Mouse (Mus musculus) inflammation-experienced regulatory T-cells, adult 6 months (primary cell): ENCODE measurements around the gene Chd3. TPM values are rescaled to one million over a fixed set of nuclear protein-coding genes. Genes with fewer than 3 reads are reported as not detected.
A peak's percentile ranks its signal among the peaks of the same experiment; 100 is the strongest.

Experiments used
- ATAC-seq: one replicate; pipeline ENCODE4 v1.8.0; 2017
- polyA plus RNA-seq, 3 experiments: library from polyadenylated mRNA; unstranded; fragments of 100-300 nt; shearing (Covaris generic); gene quantifications; one replicate each; pipeline ENCODE4 v1.2.1; 2017

Gene Chd3
- polyA plus RNA-seq, 3 experiments from 2014 or later: 30.0 to 68.3 (median 60.9) TPM

- ATAC-seq: no peak
Observed at GRCm38 (mm10) chr11:69388680-69389079, 19.5 kb upstream of the Chd3 start.

GRCm38 (mm10) chr11:69386758-69387157 is 17.6 kb upstream of the Chd3 start:
- ATAC-seq: no peak

GRCm38 (mm10) chr11:69384979-69385378 is 15.8 kb upstream of the Chd3 start:
- no peak for ATAC-seq

GRCm38 (mm10) chr11:69382478-69383105 is 13.4 kb upstream of the Chd3 start:
- ATAC-seq: no peak

GRCm38 (mm10) chr11:69381356-69381755 is 12.2 kb upstream of the Chd3 start:
- no peak for ATAC-seq

GRCm38 (mm10) chr11:69379600-69379999 is 10.4 kb upstream of the Chd3 start:
- ATAC-seq: no peak

GRCm38 (mm10) chr11:69377766-69378165 is 8.6 kb upstream of the Chd3 start:
- no peak for ATAC-seq

GRCm38 (mm10) chr11:69375646-69376045 is 6.4 kb upstream of the Chd3 start:
- ATAC-seq: no peak

GRCm38 (mm10) chr11:69373223-69373965 is 4.2 kb upstream of the Chd3 start:
- no peak for ATAC-seq

- ATAC-seq: peak; percentile 11
Observed at GRCm38 (mm10) chr11:69372780-69373170, 3.6 kb upstream of the Chd3 start.

- ATAC-seq: peak; percentile 23
Observed at GRCm38 (mm10) chr11:69372056-69372779, 3.0 kb upstream of the Chd3 start.

GRCm38 (mm10) chr11:69371601-69372000 is 2.4 kb upstream of the Chd3 start:
- no peak for ATAC-seq

- no peak for ATAC-seq
Observed at GRCm38 (mm10) chr11:69370817-69371215, 1.6 kb upstream of the Chd3 start.

- ATAC-seq: no peak
Observed at GRCm38 (mm10) chr11:69369990-69370816, 997 bp upstream of the Chd3 start.

GRCm38 (mm10) chr11:69368356-69369214 is 621 bp downstream of the Chd3 start:
- ATAC-seq: no peak

GRCm38 (mm10) chr11:69367616-69368355 is 1.4 kb downstream of the Chd3 start:
- no peak for ATAC-seq

- ATAC-seq: peak; percentile 4
Observed at GRCm38 (mm10) chr11:69366855-69367615, 2.2 kb downstream of the Chd3 start.

- peak; percentile 85 for ATAC-seq
Observed at GRCm38 (mm10) chr11:69366157-69366854, 2.9 kb downstream of the Chd3 start.

- ATAC-seq: no peak
Observed at GRCm38 (mm10) chr11:69365722-69366121, 3.5 kb downstream of the Chd3 start.

GRCm38 (mm10) chr11:69364910-69365309 is 4.3 kb downstream of the Chd3 start:
- ATAC-seq: no peak
